In genomic region chr11:109696519-109696918, GRCm38 (mm10) we compare ENCODE assay signal across 25 mouse cellular contexts. TPM values are rescaled to one million over a fixed set of nuclear protein-coding genes. Genes with fewer than 3 reads are reported as not detected.
A peak's percentile ranks its signal among the peaks of the same experiment; 100 is the strongest.
DNase-seq lines count a peak whose midpoint lies in the region; ATAC-seq and TF ChIP-seq lines count a peak whose summit lies in the region.
"Had no signal": no experiment of that assay in that cellular context is flagged by ENCODE, and none has a peak within 500 bp of the region (broad histone marks: within the 10 kb centered on the region; RNA-seq: fewer than 3 reads in every experiment).

No protein-coding gene starts in this region.

- peak; percentile 8; the same call in 1 of the 2 replicates for TF ChIP-seq EP300 in CH12.LX (IDR thresholded peaks at IDR 0.05; ENCODE audit: low read length)

- no peaks in the 10 kb centered on the region for H3K79me2 ChIP-seq in CH12.LX (replicated peaks; ENCODE audit: control insufficient read depth, extremely low read depth, insufficient read depth, poor library complexity, severe bottlenecking)

- no peaks in the 10 kb centered on the region for H3K27me3 ChIP-seq in CH12.LX (replicated peaks)
- H3K27me3 ChIP-seq in heart, embryonic 12.5 days (replicated peaks), result no peaks in the 10 kb centered on the region
- H3K27me3 ChIP-seq: embryonic facial prominence, embryonic 12.5 days; forebrain, embryonic 12.5 days had no signal

- in situ Hi-C loops in CH12.LX (cut with MboI; ENCODE audit: low pct_ligation_motif_present, low pct_unique_long_range_greater_than_20kb, low sequenced_read_pairs), result loop anchor here (25.0 kb wide), 1 partner anchor 566 kb away; the partner anchor contains the start of gene Abca6

- dilution Hi-C loops in CH12.LX (cut with MboI; ENCODE audit: extremely low pct_ligation_motif_present, extremely low pct_unique_long_range_greater_than_20kb, low sequenced_read_pairs), result no loop called here

- TF ChIP-seq CTCF in CH12.LX (conservative IDR thresholded peaks at IDR 0.05 in 1 of 2, IDR thresholded peaks at IDR 0.05 in 1 of 2; ENCODE audit: low read depth in 2 of 2, low read length in 2 of 2), result no peak

- no peak for TF ChIP-seq POLR2A in CH12.LX (IDR thresholded peaks at IDR 0.05; ENCODE audit: low read depth, low read length)

- no peak overlapping the region for H3K9ac ChIP-seq in CH12.LX (ENCODE audit: insufficient read depth, low read depth)
- H3K9ac ChIP-seq in heart, embryonic 12.5 days, result no peak overlapping the region
- H3K9ac ChIP-seq: embryonic facial prominence, embryonic 12.5 days; forebrain, embryonic 12.5 days; forebrain, postnatal 0 days had no signal

- ATAC-seq in granulocyte monocyte progenitor cell, adult 5-6 weeks (replicated peaks; ENCODE audit: poor library complexity, severe bottlenecking), result peak; percentile 80
- ATAC-seq in megakaryocyte progenitor cell, adult 5-6 weeks (replicated peaks; ENCODE audit: poor library complexity), result peak; percentile 63
- ATAC-seq in heart, embryonic 12.5 days (ENCODE audit: insufficient number of reproducible peaks, low FRiP score), result no peak
- ATAC-seq: CD4-positive, CD25-positive, alpha-beta regulatory T cell, adult 4 months; forebrain, embryonic 14.5 days; forebrain, postnatal 0 days had no signal

- peaks cover 4% of the 10 kb centered on the region for H3K9me3 ChIP-seq in CH12.LX (replicated peaks; ENCODE audit: low read length)
- H3K9me3 ChIP-seq in heart, embryonic 12.5 days (replicated peaks), result peaks cover 4% of the 10 kb centered on the region; the same call in 1 of the 2 replicates
- H3K9me3 ChIP-seq: embryonic facial prominence, embryonic 10.5 days; embryonic facial prominence, embryonic 12.5 days; forebrain, embryonic 12.5 days had no signal

- DNase-seq in A20 (ENCODE audit: low read depth, low spot score) (peak; percentile 38), CH12.LX (ENCODE audit: extremely low read depth) (peak; percentile 44)
- no peak for DNase-seq in left cerebral cortex, postnatal 14 days (ENCODE audit: low spot score in 2 of 2)
- DNase-seq in gastrocnemius, postnatal 14 days, result no peak
- no peak for DNase-seq in frontal cortex, postnatal 36 days (ENCODE audit: low spot score in 2 of 2)
- DNase-seq: adrenal gland, adult 2 months; adrenal gland, postnatal 10 days; adrenal gland, postnatal 25 days; B cell, adult 2 months; cerebellum, adult 11 months; cerebellum, adult 18-20 months; cerebellum, adult 8-10 months; cerebellum, adult 9-11 months; cerebellum, postnatal 14 days; cerebellum, postnatal 36 days; forebrain, postnatal 0 days had no signal

- no peak overlapping the region for H3K27ac ChIP-seq in CH12.LX (ENCODE audit: insufficient read depth, low read depth)
- no peak overlapping the region for H3K27ac ChIP-seq in heart, embryonic 12.5 days (ENCODE audit: poor library complexity, severe bottlenecking)
- H3K27ac ChIP-seq: embryonic facial prominence, embryonic 10.5 days; embryonic facial prominence, embryonic 12.5 days; forebrain, embryonic 12.5 days had no signal

- peaks cover 14 to 21% of the 10 kb centered on the region in 2 experiments for H3K4me1 ChIP-seq in CH12.LX (ENCODE audit: control insufficient read depth in 1 of 2, insufficient read depth in 2 of 2)
- peaks cover 5% of the 10 kb centered on the region; the same call in 1 of the 2 replicates for H3K4me1 ChIP-seq in heart, embryonic 12.5 days (replicated peaks)
- H3K4me1 ChIP-seq: embryonic facial prominence, embryonic 10.5 days; embryonic facial prominence, embryonic 12.5 days; forebrain, embryonic 12.5 days had no signal

- WGBS in heart, embryonic 12.5 days, result 83% methylated on average over 4 of the region's 4 CpGs

- H3K4me2 ChIP-seq in CH12.LX (ENCODE audit: insufficient read depth, low read depth, poor library complexity, severe bottlenecking), result peak overlapping the region; percentile 72
- no peak overlapping the region for H3K4me2 ChIP-seq in heart, embryonic 12.5 days
- H3K4me2 ChIP-seq: embryonic facial prominence, embryonic 12.5 days; forebrain, embryonic 12.5 days had no signal

- no peaks in the 10 kb centered on the region for H3K36me3 ChIP-seq in CH12.LX (replicated peaks in 1 of 2; ENCODE audit: control insufficient read depth in 1 of 2, insufficient read depth in 1 of 2, low read length in 1 of 2)
- H3K36me3 ChIP-seq in heart, embryonic 12.5 days, result no peaks in the 10 kb centered on the region
- H3K36me3 ChIP-seq: embryonic facial prominence, embryonic 10.5 days; embryonic facial prominence, embryonic 12.5 days; forebrain, embryonic 12.5 days had no signal

- intact Hi-C loops in left cerebral cortex, postnatal 14 days (cut with DNase I), result no loop called here
- intact Hi-C loops in gastrocnemius, postnatal 14 days (cut with DNase I; ENCODE audit: low total_unique reads), result no loop called here

- no peak overlapping the region for H3K4me3 ChIP-seq in CH12.LX (replicated peaks in 1 of 3; ENCODE audit: low read depth in 2 of 3, low read length in 2 of 3, poor library complexity in 1 of 3)
- H3K4me3 ChIP-seq in heart, embryonic 12.5 days, result no peak overlapping the region
- H3K4me3 ChIP-seq: embryonic facial prominence, embryonic 10.5 days; embryonic facial prominence, embryonic 12.5 days; forebrain, embryonic 12.5 days had no signal

- TF ChIP-seq RAD21 in CH12.LX (IDR thresholded peaks at IDR 0.05; ENCODE audit: low read depth, low read length), result no peak

TF ChIP-seq in CH12.LX, 34 proteins besides CTCF, POLR2A, EP300 and RAD21:
- TF ChIP-seq BHLHE40 (IDR thresholded peaks at IDR 0.05; ENCODE audit: low read depth, low read length), result no peak
- peak; percentile 56; the same call in 1 of the 2 replicates for TF ChIP-seq MEF2A (IDR thresholded peaks at IDR 0.05; ENCODE audit: borderline replicate concordance, low read depth, low read length)
- peak; percentile 46; the same call in 1 of the 2 replicates for TF ChIP-seq ELF1 (IDR thresholded peaks at IDR 0.05; ENCODE audit: low read depth, low read length)
- peak; percentile 19; the same call in 1 of the 2 replicates for TF ChIP-seq RCOR1 (conservative IDR thresholded peaks at IDR 0.05; ENCODE audit: low read depth, low read length)
- TF ChIP-seq HCFC1 (IDR thresholded peaks at IDR 0.05; ENCODE audit: low read depth, low read length), result peak; percentile 22; the same call in 1 of the 2 replicates
- TF ChIP-seq IRF4 (IDR thresholded peaks at IDR 0.05; ENCODE audit: low read depth, low read length), result peak; percentile 29; the same call in 1 of the 2 replicates
- peak; percentile 52; the same call in 1 of the 2 replicates for TF ChIP-seq ZNF384 (IDR thresholded peaks at IDR 0.05; ENCODE audit: low read depth, low read length)
- TF ChIP-seq CHD2 (IDR thresholded peaks at IDR 0.05; ENCODE audit: low read length), result no peak
- 0 out of 2 replicates have a peak, but pooled peaks have one; percentile 13 for TF ChIP-seq ETS1 (conservative IDR thresholded peaks at IDR 0.05; ENCODE audit: low read depth, low read length)

RNA-seq across cellular contexts. Expression of gene Fam20a, which starts 25.6 kb away (rescaled TPM):
- total RNA-seq in CH12.LX (2012; rRNA removed), result 0.08 TPM in 1 of 2 replicates, not detected in the other
- total RNA-seq in CH12.LX (2014; rRNA removed), result not detected in 2 replicates
- not detected in 2 replicates for polyA plus RNA-seq in CH12.LX (2012; ENCODE audit: insufficient read length, low read depth)
- not detected in 2 replicates for total RNA-seq in granulocyte monocyte progenitor cell, adult 5-6 weeks (2014; fragmentation: Nextera tagmentation)
- not detected in 2 replicates for total RNA-seq in granulocyte monocyte progenitor cell, adult 5-6 weeks (2017)
- not detected in 2 replicates for total RNA-seq in megakaryocyte progenitor cell, adult 5-6 weeks (2015)
- not detected in 2 replicates for total RNA-seq in megakaryocyte progenitor cell, adult 5-6 weeks (2017)
- total RNA-seq in left cerebral cortex, postnatal 14 days (2021), result 10 to 100 TPM; 17.1 to 19.1 TPM
- 1 to 10 TPM; 3.5 to 4.0 TPM for total RNA-seq in gastrocnemius, postnatal 14 days (2021)
- 1.2 and 1.4 TPM in 2 replicates for polyA plus RNA-seq in heart, embryonic 12.5 days (2016; fragmentation: Nextera tagmentation; extraction: Ambion mirVana)
- total RNA-seq: MEL had no signal

RNA-seq across cellular contexts. Expression of gene Prkar1a, which starts 47.3 kb away (rescaled TPM):
- total RNA-seq in CH12.LX (2012; rRNA removed) (89.6 and 93.1 TPM in 2 replicates), CH12.LX (2014; rRNA removed) (104 and 111 TPM in 2 replicates)
- polyA plus RNA-seq in CH12.LX (2012; ENCODE audit: insufficient read length, low read depth), result 203 and 220 TPM in 2 replicates
- 91.7 and 101 TPM in 2 replicates for total RNA-seq in granulocyte monocyte progenitor cell, adult 5-6 weeks (2014; fragmentation: Nextera tagmentation)
- total RNA-seq in granulocyte monocyte progenitor cell, adult 5-6 weeks (2017), result 77.3 and 83.9 TPM in 2 replicates
- total RNA-seq in megakaryocyte progenitor cell, adult 5-6 weeks (2015), result 94.1 and 104 TPM in 2 replicates
- 59.8 and 77.3 TPM in 2 replicates for total RNA-seq in megakaryocyte progenitor cell, adult 5-6 weeks (2017)
- total RNA-seq in left cerebral cortex, postnatal 14 days (2021), result 100 to 1,000 TPM; 470 to 506 TPM
- 100 to 1,000 TPM; 172 to 199 TPM for total RNA-seq in gastrocnemius, postnatal 14 days (2021)
- polyA plus RNA-seq in heart, embryonic 12.5 days (2016; fragmentation: Nextera tagmentation; extraction: Ambion mirVana), result 507 and 511 TPM in 2 replicates

Comparison
In these comparisons a context has a peak if more than half of its experiments do, and no peak if none do; other contexts are left out.
1. DNase-seq: peak in A20 (single experiment) and CH12.LX (single experiment); none in left cerebral cortex, postnatal 14 days (0 of 2), gastrocnemius, postnatal 14 days (single experiment) and frontal cortex, postnatal 36 days (0 of 2).
2. RNA of gene Fam20a, which starts 25.6 kb away (total RNA-seq): 17.1 to 19.1 TPM in left cerebral cortex, postnatal 14 days and 3.5 to 4.0 TPM in gastrocnemius, postnatal 14 days; 0.08 TPM in CH12.LX, not detected in granulocyte monocyte progenitor cell, adult 5-6 weeks and not detected in megakaryocyte progenitor cell, adult 5-6 weeks; every median in the first group is over 4 times any median in the second.